Mouse (Mus musculus): Measurements from ENCODE around the gene Gm37240. TPM values are rescaled to one million over a fixed set of nuclear protein-coding genes. Genes with fewer than 3 reads are reported as not detected.

Gm37240 gene
- polyA plus RNA-seq, 1 experiment from 2014 or later: 18.1 TPM

GRCm38 (mm10) chr3:84646331-84646845 is 1240.9 kb downstream of the Gm37240 start:
- no peaks in the 10 kb centered on the region for H3K27me3 ChIP-seq (ENCODE audit: control insufficient read depth, insufficient read depth, low read length)
- TF ChIP-seq EP300 (optimal IDR thresholded peaks at IDR 0.05) (no peak), CTCF (IDR thresholded peaks at IDR 0.05; ENCODE audit: low read depth) (no peak)
- 55% methylated on average over 8 of the region's 8 CpGs for WGBS
- no peaks in the 10 kb centered on the region for H3K9me3 ChIP-seq (ENCODE audit: control insufficient read depth, low read length)
- no peaks in the 10 kb centered on the region for H3K4me1 ChIP-seq (replicated peaks; ENCODE audit: control insufficient read depth, insufficient read depth)
- H3K4me3 ChIP-seq (ENCODE audit: low read depth, low read length): no peak overlapping the region
- no peak overlapping the region for H3K4me2 ChIP-seq (replicated peaks; ENCODE audit: low read depth)
- ATAC-seq (ENCODE audit: low FRiP score, low TSS enrichment) (peak; percentile 42; the same call in 1 of the 2 replicates), DNase-seq (ENCODE audit: low spot score) (no peak)
- no peaks in the 10 kb centered on the region for H3K36me3 ChIP-seq (ENCODE audit: control insufficient read depth, insufficient read depth, low read length)
- peak overlapping the region; percentile 85 for H3K27ac ChIP-seq (replicated peaks)
- no peak overlapping the region for H3K9ac ChIP-seq (ENCODE audit: low read length)

- Histone ChIP-seq H3K9ac (ENCODE audit: low read length) (no peak overlapping the region), H3K4me3 (ENCODE audit: low read depth, low read length) (no peak overlapping the region), H3K4me2 (replicated peaks; ENCODE audit: low read depth) (no peak overlapping the region), H3K9me3 (ENCODE audit: control insufficient read depth, low read length) (no peaks in the 10 kb centered on the region), H3K4me1 (replicated peaks; ENCODE audit: control insufficient read depth, insufficient read depth) (no peaks in the 10 kb centered on the region), H3K36me3 (ENCODE audit: control insufficient read depth, insufficient read depth, low read length) (no peaks in the 10 kb centered on the region), H3K27ac (replicated peaks) (peak overlapping the region; percentile 85), H3K27me3 (ENCODE audit: control insufficient read depth, insufficient read depth, low read length) (no peaks in the 10 kb centered on the region)
- TF ChIP-seq EP300 (optimal IDR thresholded peaks at IDR 0.05): no peak
- TF ChIP-seq CTCF (IDR thresholded peaks at IDR 0.05; ENCODE audit: low read depth): no peak
- ATAC-seq (ENCODE audit: low FRiP score, low TSS enrichment) (no peak; the same call in 1 of the 2 replicates), DNase-seq (ENCODE audit: low spot score) (no peak)
- 62% methylated on average over 3 of the region's 3 CpGs for WGBS
Observed at GRCm38 (mm10) chr3:84646007-84646290, 1241.4 kb downstream of the Gm37240 start.

- WGBS: 52% methylated on average over 9 of the region's 9 CpGs
- DNase-seq (ENCODE audit: low spot score): peak; percentile 36
- no peak overlapping the region for H3K4me3 ChIP-seq (ENCODE audit: low read depth, low read length)
- no peaks in the 10 kb centered on the region for H3K27me3 ChIP-seq (ENCODE audit: control insufficient read depth, insufficient read depth, low read length)
- no peaks in the 10 kb centered on the region for H3K4me1 ChIP-seq (replicated peaks; ENCODE audit: control insufficient read depth, insufficient read depth)
- no peaks in the 10 kb centered on the region for H3K36me3 ChIP-seq (ENCODE audit: control insufficient read depth, insufficient read depth, low read length)
- no peak overlapping the region for H3K9ac ChIP-seq (ENCODE audit: low read length)
- H3K4me2 ChIP-seq (replicated peaks; ENCODE audit: low read depth): no peak overlapping the region; the same call in 1 of the 2 replicates
- H3K9me3 ChIP-seq (ENCODE audit: control insufficient read depth, low read length): no peaks in the 10 kb centered on the region
- peak overlapping the region; percentile 85 for H3K27ac ChIP-seq (replicated peaks)
- peak; percentile 67; the same call in 1 of the 2 replicates for ATAC-seq (ENCODE audit: low FRiP score, low TSS enrichment)
- TF ChIP-seq EP300 (optimal IDR thresholded peaks at IDR 0.05) (no peak), CTCF (IDR thresholded peaks at IDR 0.05; ENCODE audit: low read depth) (no peak)
Observed at GRCm38 (mm10) chr3:84645156-84646006, 1241.9 kb downstream of the Gm37240 start.

GRCm38 (mm10) chr3:84642942-84643341 is 1244.4 kb downstream of the Gm37240 start:
- Histone ChIP-seq H3K4me2 (replicated peaks; ENCODE audit: low read depth) (no peak overlapping the region), H3K4me1 (replicated peaks; ENCODE audit: control insufficient read depth, insufficient read depth) (no peaks in the 10 kb centered on the region), H3K27me3 (ENCODE audit: control insufficient read depth, insufficient read depth, low read length) (no peaks in the 10 kb centered on the region), H3K9ac (ENCODE audit: low read length) (no peak overlapping the region), H3K9me3 (ENCODE audit: control insufficient read depth, low read length) (no peaks in the 10 kb centered on the region), H3K4me3 (ENCODE audit: low read depth, low read length) (no peak overlapping the region), H3K27ac (replicated peaks) (no peak overlapping the region), H3K36me3 (ENCODE audit: control insufficient read depth, insufficient read depth, low read length) (no peaks in the 10 kb centered on the region)
- TF ChIP-seq CTCF (IDR thresholded peaks at IDR 0.05; ENCODE audit: low read depth) (no peak), EP300 (optimal IDR thresholded peaks at IDR 0.05) (no peak)
- 76% methylated on average over 4 of the region's 4 CpGs for WGBS
- no peak for ATAC-seq (ENCODE audit: low FRiP score, low TSS enrichment)
- DNase-seq (ENCODE audit: low spot score): no peak

GRCm38 (mm10) chr3:84641391-84641790 is 1245.9 kb downstream of the Gm37240 start:
- H3K27ac ChIP-seq (replicated peaks): no peak overlapping the region
- no peaks in the 10 kb centered on the region for H3K4me1 ChIP-seq (replicated peaks; ENCODE audit: control insufficient read depth, insufficient read depth)
- TF ChIP-seq EP300 (optimal IDR thresholded peaks at IDR 0.05) (no peak), CTCF (IDR thresholded peaks at IDR 0.05; ENCODE audit: low read depth) (no peak)
- no peak for ATAC-seq (ENCODE audit: low FRiP score, low TSS enrichment)
- no peaks in the 10 kb centered on the region for H3K9me3 ChIP-seq (ENCODE audit: control insufficient read depth, low read length)
- H3K9ac ChIP-seq (ENCODE audit: low read length): no peak overlapping the region
- no peaks in the 10 kb centered on the region for H3K36me3 ChIP-seq (ENCODE audit: control insufficient read depth, insufficient read depth, low read length)
- 90% methylated on average over 2 of the region's 2 CpGs for WGBS
- no peak overlapping the region for H3K4me3 ChIP-seq (ENCODE audit: low read depth, low read length)
- no peak overlapping the region for H3K4me2 ChIP-seq (replicated peaks; ENCODE audit: low read depth)
- no peaks in the 10 kb centered on the region for H3K27me3 ChIP-seq (ENCODE audit: control insufficient read depth, insufficient read depth, low read length)
- no peak for DNase-seq (ENCODE audit: low spot score)

- no peaks in the 10 kb centered on the region for H3K4me1 ChIP-seq (replicated peaks; ENCODE audit: control insufficient read depth, insufficient read depth)
- 41% methylated on average over 6 of the region's 6 CpGs for WGBS
- H3K9ac ChIP-seq (ENCODE audit: low read length): no peak overlapping the region
- no peaks in the 10 kb centered on the region for H3K27me3 ChIP-seq (ENCODE audit: control insufficient read depth, insufficient read depth, low read length)
- ATAC-seq (ENCODE audit: low FRiP score, low TSS enrichment) (no peak), DNase-seq (ENCODE audit: low spot score) (no peak)
- no peak overlapping the region for H3K4me2 ChIP-seq (replicated peaks; ENCODE audit: low read depth)
- no peaks in the 10 kb centered on the region for H3K9me3 ChIP-seq (ENCODE audit: control insufficient read depth, low read length)
- H3K27ac ChIP-seq (replicated peaks): no peak overlapping the region
- H3K36me3 ChIP-seq (ENCODE audit: control insufficient read depth, insufficient read depth, low read length): no peaks in the 10 kb centered on the region
- TF ChIP-seq CTCF (IDR thresholded peaks at IDR 0.05; ENCODE audit: low read depth) (no peak), EP300 (optimal IDR thresholded peaks at IDR 0.05) (no peak)
- H3K4me3 ChIP-seq (ENCODE audit: low read depth, low read length): no peak overlapping the region
Observed at GRCm38 (mm10) chr3:84640536-84640935, 1246.8 kb downstream of the Gm37240 start.
